Mouse (Mus musculus): ENCODE data around the gene Npffr2. TPM values are rescaled to one million over a fixed set of nuclear protein-coding genes. Genes with fewer than 3 reads are reported as not detected.
"Not testable (repeated sequence)": the region's sequence is repeated elsewhere in the genome, so short reads cannot be mapped to it uniquely, and the experiment has no call there.

The Npffr2 gene
- total RNA-seq (2021): under 1 TPM; 0.47 to 0.64 TPM
- long read RNA-seq, experiment 1: 0 reads
- long read RNA-seq, experiment 2: 0 reads

DNA sequence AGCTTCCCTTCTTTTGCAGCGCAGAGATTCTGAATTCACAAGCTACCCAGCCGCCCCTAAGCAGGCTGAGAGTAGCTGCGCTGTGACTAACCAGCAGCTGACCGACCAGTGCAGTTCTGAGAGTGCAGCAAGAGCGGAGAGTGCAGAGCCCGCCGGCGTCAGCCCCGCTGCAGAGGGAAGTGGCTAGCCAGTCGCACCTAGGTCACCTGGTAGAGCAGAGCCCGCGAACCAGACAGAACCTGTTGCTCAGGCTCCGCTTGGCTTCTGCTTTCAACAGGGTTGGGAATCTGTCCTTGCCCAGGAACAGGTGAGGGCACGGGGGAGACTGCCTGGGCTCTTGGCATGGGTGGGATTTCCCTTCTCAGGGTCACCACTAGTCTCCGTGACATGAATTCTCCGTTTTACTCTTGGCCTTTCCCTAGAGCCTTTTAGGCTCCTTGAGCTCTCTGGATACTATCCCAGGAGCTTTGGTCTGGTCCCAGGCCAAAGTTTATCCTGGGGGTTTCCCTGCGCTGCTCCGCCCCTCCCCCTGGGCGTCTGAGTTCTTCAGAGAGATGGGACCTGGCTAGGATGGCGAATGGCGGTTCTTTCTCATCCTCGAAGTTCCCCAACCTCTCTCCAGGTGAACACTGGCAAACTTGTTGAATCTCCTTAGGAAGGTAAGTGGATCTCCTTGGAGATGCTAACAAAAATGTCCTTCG lies at the start of gene Npffr2:
TSS of gene Npffr2 (plus strand) at position 552 of the 701 bp plus-strand sequence.
- intact Hi-C loops (cut with DNase I): no loop called here
- DNase-seq (ENCODE audit: low spot score in 2 of 2): peak in 1 of 2 experiments; percentile 11

GRCm38 (mm10) chr5:89492560-89492959 lies 34.7 kb upstream of the Npffr2 start:
- intact Hi-C loops (cut with DNase I): no loop called here
- DNase-seq (ENCODE audit: low spot score in 2 of 2): no peak

DNA sequence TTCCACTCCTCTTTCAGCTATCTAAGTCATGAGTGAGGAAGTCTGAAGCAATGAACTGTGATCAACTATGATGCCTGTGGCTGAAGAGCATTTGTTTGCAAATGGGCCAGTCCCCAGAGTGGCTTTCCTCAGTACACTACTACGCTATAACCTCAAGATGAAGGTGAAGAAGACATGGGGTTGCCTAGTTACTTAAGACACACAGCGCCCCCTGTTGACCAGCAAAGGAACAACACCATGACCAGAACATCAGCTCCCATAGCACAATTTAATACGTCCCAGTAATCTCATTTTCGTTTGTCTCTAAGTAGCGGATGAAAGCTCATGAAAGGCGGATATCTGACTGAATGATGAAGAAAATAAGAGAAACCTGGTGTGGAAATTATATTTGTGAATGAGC lies 27.0 kb upstream of the Npffr2 start:
- intact Hi-C loops (cut with DNase I): no loop called here
- no peak for DNase-seq (ENCODE audit: low spot score in 2 of 2)

DNA sequence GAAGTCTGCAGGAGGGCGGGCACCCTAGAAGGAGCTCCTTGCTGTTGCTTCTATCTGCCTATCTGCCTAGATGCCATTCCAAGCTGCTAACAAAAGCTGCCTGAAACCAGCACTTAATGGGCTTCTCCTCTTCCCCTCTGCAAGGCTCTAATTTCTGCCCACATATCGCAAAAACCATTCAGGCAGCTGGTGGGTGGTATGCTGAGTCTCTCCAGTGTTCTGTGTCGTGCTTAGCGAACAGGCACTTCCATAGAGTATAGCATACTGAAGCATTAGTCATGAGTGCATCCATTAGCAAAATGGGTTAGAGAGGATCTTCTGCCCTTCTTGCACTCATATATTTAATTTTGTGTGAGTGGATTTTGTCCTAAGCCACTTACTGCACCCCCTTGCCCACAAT lies 8.6 kb upstream of the Npffr2 start:
- DNase-seq (ENCODE audit: low spot score in 2 of 2): peak; percentile 21 to 33

DNA sequence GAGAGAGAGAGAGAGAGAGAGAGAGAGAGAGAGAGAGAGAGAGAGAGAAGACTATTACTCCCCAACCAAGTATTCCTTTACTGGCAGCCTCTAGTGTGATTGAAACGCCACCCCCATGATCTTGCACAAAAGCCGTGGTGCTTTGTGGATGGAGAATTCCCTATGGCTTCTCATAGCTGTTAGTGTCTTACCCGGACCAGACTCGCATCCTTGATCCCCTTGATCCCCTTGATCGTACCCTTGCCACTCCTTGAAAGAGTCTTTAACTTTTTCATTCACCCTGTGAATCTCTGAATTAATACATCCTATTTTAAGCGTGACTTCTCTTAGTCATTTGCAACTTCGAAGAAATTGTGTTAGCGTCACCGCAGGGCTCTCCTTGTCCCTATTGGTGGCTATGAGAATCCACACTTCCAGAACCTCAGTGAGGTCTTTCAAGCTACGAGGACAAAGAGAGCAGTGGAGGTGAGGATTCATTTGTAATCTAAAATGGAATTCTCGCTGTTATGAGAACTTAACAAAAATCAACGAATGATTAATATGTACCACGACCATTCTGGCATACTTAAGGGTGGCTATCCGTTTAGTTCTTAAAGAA lies 949 bp upstream of the Npffr2 start:
- no peak for DNase-seq (ENCODE audit: low spot score in 2 of 2)
- intact Hi-C loops (cut with DNase I): no loop called here

More for the DNA sequence above, 8.6 kb upstream of the Npffr2 start:
- intact Hi-C loops (cut with DNase I): no loop called here

DNA sequence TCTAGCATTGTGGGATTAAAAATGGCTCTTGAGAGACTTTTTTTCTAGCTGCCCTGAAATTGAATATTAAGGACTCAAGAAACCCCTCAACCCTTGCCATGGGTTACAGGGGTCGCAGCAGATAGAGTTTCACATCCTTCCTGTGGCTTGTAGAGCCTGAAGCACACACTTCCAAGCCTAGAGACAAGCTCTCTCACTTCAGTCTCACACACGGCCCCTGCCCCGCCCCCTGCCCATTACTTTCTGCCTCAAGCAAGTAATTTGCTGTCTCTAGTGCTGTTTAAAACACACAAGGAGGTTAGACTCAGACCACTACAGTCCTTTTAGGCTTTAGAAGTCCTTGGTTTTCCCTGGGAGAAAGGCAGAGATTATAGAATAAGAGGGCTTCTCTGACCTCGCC lies 1.7 kb downstream of the Npffr2 start:
- intact Hi-C loops (cut with DNase I): no loop called here
- no peak for DNase-seq (ENCODE audit: low spot score in 2 of 2)

GRCm38 (mm10) chr5:89529391-89529790 lies 2.2 kb downstream of the Npffr2 start:
- intact Hi-C loops (cut with DNase I): no loop called here
- no peak for DNase-seq (ENCODE audit: low spot score in 2 of 2)

DNA sequence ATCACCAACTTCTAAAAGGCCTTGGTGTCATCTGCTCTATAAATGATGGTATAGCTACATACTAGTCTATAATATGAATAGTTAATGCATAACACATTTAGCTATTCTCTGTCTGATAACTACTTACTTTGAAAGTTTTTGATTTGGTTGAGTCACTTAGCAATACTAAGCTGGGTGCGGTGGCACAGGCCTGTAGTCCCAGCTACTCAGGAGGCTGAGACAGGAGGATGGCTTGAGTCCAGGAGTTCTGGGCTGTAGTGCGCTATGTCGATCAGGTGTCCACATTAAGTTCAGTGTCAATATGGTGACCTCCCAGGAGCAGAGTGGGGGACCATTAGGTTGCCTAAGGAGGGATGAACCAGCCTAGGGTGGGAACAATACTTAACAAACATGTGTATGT lies 8.8 kb downstream of the Npffr2 start:
- intact Hi-C loops (cut with DNase I): no loop called here
- no peak for DNase-seq (ENCODE audit: low spot score in 2 of 2)

DNA sequence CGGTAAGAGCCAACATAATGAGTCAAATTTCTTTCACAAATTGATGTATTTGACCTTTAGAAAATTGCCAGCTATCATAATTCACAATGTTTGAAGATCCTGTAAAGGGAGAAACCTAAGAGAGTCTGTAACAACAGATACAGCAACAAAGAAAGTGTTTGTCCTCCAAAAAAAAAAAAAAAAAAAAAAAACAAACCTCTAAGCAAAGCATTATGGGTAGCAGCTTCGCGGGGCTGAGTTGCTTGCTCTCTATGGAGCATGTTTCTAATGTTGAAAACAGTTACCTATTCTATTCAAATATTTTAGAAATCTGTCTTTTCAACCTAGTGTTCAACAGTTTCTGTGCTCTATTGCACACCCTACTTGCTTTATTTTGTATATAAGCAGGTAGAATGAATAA lies 15.2 kb downstream of the Npffr2 start:
- no peak for DNase-seq (ENCODE audit: low spot score in 2 of 2)

DNA sequence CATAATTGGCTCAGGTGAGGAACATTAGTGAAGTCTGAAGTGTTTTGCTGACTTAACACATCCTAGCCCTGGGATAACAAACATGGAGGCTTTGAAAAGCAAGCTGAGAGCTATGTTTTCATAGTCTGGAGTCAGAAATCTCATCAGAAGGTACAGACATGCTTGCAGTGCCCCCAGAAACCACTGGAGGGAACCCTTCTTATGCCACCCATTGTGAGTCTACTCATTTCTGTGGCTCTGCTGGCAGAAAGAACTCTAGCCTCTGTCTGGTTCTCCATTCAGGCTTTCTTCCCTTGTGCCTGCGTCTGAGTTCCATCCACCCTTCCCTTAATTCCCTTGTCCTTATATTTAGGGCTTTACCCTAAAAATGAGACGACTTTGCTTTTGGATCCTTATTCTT lies 16.2 kb downstream of the Npffr2 start:
- intact Hi-C loops (cut with DNase I): loop anchor here (5.0 to 10.0 kb wide), 2 partner anchors 129 to 134 kb away; no protein-coding TSS in a partner anchor
- peak; percentile 87 to 89 for DNase-seq (ENCODE audit: low spot score in 2 of 2)

More for the DNA sequence above, 15.2 kb downstream of the Npffr2 start:
- intact Hi-C loops (cut with DNase I): loop anchor here (5.0 to 10.0 kb wide), 2 partner anchors 128 to 135 kb away; no protein-coding TSS in a partner anchor

GRCm38 (mm10) chr5:89559118-89559517 lies 31.9 kb downstream of the Npffr2 start:
- DNase-seq (ENCODE audit: low spot score in 2 of 2); intact Hi-C loops (cut with DNase I): not testable (repeated sequence)

- intact Hi-C loops (cut with DNase I): no loop called here
- peak; percentile 41 to 59 for DNase-seq (ENCODE audit: low spot score in 2 of 2)
Observed at GRCm38 (mm10) chr5:89561381-89561780, 34.2 kb downstream of the Npffr2 start.

DNA sequence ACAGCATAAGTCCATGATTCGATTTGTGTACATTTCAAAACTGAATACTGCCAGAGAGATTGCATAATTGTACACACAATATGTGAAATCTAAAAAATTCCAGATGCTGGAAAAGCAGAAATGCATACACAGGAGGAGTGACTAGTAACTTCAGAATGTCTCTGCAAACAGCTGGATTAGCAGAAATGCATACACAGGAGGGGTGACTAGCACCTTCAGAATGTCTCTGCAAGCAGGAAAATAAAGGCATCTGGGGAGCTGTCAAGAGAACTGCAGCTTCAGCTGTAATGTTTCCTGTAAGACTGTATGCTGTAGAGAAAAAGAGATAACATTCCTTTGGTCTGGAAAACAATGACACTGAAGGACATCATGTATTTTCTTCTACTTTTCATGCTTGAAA lies 51.4 kb downstream of the Npffr2 start:
- DNase-seq (ENCODE audit: low spot score in 2 of 2): no peak
- intact Hi-C loops (cut with DNase I): no loop called here

DNA sequence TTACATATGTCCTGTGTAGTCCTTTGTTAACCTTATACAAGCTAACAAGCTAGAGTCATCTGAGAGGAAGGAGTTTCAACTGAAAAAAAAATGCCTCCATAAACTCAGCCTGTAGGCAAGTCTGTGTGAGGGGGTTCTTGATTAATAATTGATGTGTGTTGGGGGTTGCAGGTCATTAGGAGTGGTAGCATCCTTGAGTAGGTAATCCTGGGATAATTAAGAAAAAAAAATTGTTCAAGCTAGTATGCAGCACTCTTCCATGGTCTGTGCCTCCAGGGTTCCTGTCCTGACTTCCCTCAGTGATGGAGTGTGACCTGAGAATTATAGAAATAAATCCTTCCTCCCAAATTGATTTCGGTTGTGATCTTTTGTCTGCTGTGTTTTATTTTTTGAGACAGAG lies 52.0 kb downstream of the Npffr2 start:
- intact Hi-C loops (cut with DNase I): no loop called here
- no peak for DNase-seq (ENCODE audit: low spot score in 2 of 2)

GRCm38 (mm10) chr5:89581143-89581542 lies 53.9 kb downstream of the Npffr2 start:
- intact Hi-C loops (cut with DNase I): no loop called here
- peak; percentile 7 to 8 for DNase-seq (ENCODE audit: low spot score in 2 of 2)

- no peak for DNase-seq (ENCODE audit: low spot score in 2 of 2)
- intact Hi-C loops (cut with DNase I): no loop called here
Observed at GRCm38 (mm10) chr5:89581742-89582366, 54.6 kb downstream of the Npffr2 start.

- intact Hi-C loops (cut with DNase I): no loop called here
- DNase-seq (ENCODE audit: low spot score in 2 of 2): no peak
Observed at GRCm38 (mm10) chr5:89585021-89585420, 57.8 kb downstream of the Npffr2 start.

- intact Hi-C loops (cut with DNase I): no loop called here
- no peak for DNase-seq (ENCODE audit: low spot score in 2 of 2)
Observed at GRCm38 (mm10) chr5:89592301-89592700, 65.1 kb downstream of the Npffr2 start.

GRCm38 (mm10) chr5:89611322-89612015 lies 84.2 kb downstream of the Npffr2 start:
- DNase-seq (ENCODE audit: low spot score in 2 of 2): no peak

DNA sequence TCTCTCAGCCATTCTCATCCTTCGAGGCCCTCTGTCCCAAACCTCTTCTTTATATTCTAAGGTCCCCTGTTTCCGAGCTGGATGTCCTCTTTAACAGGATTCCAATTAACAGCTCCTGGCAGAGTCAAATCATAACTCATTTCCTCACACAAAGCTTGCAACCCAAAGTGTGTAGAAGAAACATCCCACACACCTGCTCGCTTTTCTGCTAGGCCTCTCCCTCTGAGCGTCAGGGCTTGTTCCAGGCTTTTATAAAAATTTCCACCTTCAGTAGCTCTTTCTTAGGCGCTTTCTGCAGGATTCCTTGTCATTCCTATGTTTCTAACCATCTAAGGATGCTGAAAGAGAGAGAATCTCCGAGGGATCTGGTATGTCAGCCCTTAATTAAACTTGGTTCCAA lies 85.0 kb downstream of the Npffr2 start:
- DNase-seq (ENCODE audit: low spot score in 2 of 2): no peak
- intact Hi-C loops (cut with DNase I): no loop called here

More at GRCm38 (mm10) chr5:89611322-89612015, 84.2 kb downstream of the Npffr2 start:
- intact Hi-C loops (cut with DNase I): no loop called here

Data from left cerebral cortex, postnatal 14 days (tissue).